Mouse (Mus musculus): ENCODE data around the gene Ddhd1.

DNA sequence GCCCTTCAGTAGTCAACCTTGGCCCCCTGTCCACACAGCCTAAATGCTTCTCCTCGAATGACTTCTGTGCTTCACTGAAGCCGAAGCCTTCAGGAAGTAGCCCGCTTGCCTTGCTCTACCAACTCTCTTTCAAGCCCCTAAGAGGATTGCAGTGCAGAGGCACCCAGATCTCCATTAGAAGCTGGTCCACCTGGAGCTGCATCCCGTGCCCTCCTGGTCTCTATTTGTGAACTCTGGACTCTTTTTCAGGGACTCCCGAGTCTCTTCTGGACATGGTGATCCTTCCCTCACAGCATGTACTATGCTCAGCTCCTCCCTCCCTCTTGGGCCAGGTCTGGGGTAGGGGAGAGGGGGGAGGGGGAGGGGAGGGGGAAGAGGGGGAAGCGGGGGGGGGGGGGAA lies 113.9 kb downstream of the Ddhd1 start:
- TF ChIP-seq CTCF (IDR thresholded peaks at IDR 0.05; ENCODE audit: borderline replicate concordance, extremely low read depth, insufficient read depth, insufficient read length) (no peak), POLR2A (IDR thresholded peaks at IDR 0.05; ENCODE audit: borderline replicate concordance, extremely low read depth, insufficient read depth, insufficient read length, poor library complexity, severe bottlenecking) (no peak)
